9 mouse cellular contexts compared by ENCODE assay signal in the genomic region with DNA sequence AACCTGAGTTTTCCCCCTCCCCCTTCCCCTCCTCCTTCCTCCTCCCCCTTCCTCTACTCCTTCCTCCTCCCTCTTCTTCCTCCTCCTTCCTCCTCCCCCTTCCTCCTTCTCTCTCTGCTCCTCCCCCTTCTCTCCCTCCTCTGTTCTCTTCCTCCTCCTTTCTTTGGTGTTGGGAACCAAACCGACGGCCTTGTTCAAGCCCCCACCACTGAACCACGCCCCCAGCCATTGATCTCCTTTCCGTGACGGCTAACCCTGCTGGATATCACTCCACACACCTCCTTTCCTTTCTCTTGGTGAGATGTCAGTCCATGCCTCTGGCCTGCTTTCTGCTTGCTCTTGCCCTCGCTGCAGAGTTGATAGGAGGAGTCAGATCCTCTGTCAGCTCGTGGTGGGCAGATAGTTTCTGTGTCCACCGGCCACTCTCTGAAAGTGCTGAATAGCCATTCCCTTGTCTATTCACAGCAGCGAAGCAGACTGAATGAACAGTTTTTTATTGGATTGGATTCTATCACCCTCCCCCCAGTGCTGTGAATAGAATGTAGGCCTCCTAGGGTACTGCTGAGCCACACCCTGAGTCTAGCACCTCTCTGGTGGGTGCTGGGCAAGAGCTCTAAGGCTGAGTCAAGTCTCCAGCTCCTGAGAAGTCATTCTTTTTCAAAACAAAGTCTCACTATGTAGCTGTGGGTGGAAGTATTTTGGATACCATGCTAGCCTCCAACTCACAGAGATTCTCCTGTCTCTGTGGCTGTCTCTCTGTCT. TPM values are rescaled to one million over a fixed set of nuclear protein-coding genes. Genes with fewer than 3 reads are reported as not detected.
DNase-seq lines count a peak whose midpoint lies in the region; ATAC-seq and TF ChIP-seq lines count a peak whose summit lies in the region.
"Had no signal": no experiment of that assay in that cellular context is flagged by ENCODE, and none has a peak within 500 bp of the region (broad histone marks: within the 10 kb centered on the region; RNA-seq: fewer than 3 reads in every experiment).

TSS of gene Tmem40 (minus strand) at position 416 of the 762 bp plus-strand sequence.

- no peaks in the 10 kb centered on the region for H3K36me3 ChIP-seq in E14TG2a.4 (ENCODE audit: insufficient read depth, low read length)
- H3K36me3 ChIP-seq in liver, embryonic 16.5 days (ENCODE audit: control insufficient read depth, insufficient read depth), result no peaks in the 10 kb centered on the region
- no peaks in the 10 kb centered on the region for H3K36me3 ChIP-seq in stomach, embryonic 15.5 days

- H3K4me2 ChIP-seq in liver, embryonic 16.5 days (ENCODE audit: low read depth, low read length), result peak within 1 kb of the TSS; percentile 1; the same call in 1 of the 2 replicates
- H3K4me2 ChIP-seq in stomach, embryonic 15.5 days, result peak within 1 kb of the TSS; percentile 36

- no peaks in the 10 kb centered on the region for H3K27me3 ChIP-seq in E14TG2a.4 (ENCODE audit: insufficient read depth, low read length)
- no peaks in the 10 kb centered on the region for H3K27me3 ChIP-seq in liver, embryonic 16.5 days (ENCODE audit: control insufficient read depth, insufficient read depth, low read depth, low read length)
- no peaks in the 10 kb centered on the region for H3K27me3 ChIP-seq in stomach, embryonic 15.5 days (replicated peaks)
- H3K27me3 ChIP-seq: Patski had no signal

- TF ChIP-seq POLR2A in embryonic fibroblast, embryonic 13.5 days (IDR thresholded peaks at IDR 0.05; ENCODE audit: low read depth, low read length), result no peak

- peak within 1 kb of the TSS; percentile 62 for H3K27ac ChIP-seq in embryonic fibroblast, embryonic 13.5 days (ENCODE audit: insufficient read depth, low read length)
- peak within 1 kb of the TSS; percentile 1 for H3K27ac ChIP-seq in liver, embryonic 16.5 days (ENCODE audit: low read length)
- peak within 1 kb of the TSS; percentile 73 for H3K27ac ChIP-seq in stomach, embryonic 15.5 days

- TF ChIP-seq CTCF in E14TG2a.4 (conservative IDR thresholded peaks at IDR 0.05; ENCODE audit: low read length), result no peak
- TF ChIP-seq CTCF in embryonic fibroblast, embryonic 13.5 days (IDR thresholded peaks at IDR 0.05; ENCODE audit: borderline replicate concordance, insufficient read depth, low read length), result no peak

- peaks cover 86% of the 10 kb centered on the region for H3K4me1 ChIP-seq in E14TG2a.4 (replicated peaks; ENCODE audit: low read depth, low read length)
- peaks cover 8% of the 10 kb centered on the region for H3K4me1 ChIP-seq in embryonic fibroblast, embryonic 13.5 days (ENCODE audit: control insufficient read depth, insufficient read depth, low read length)
- H3K4me1 ChIP-seq in liver, embryonic 16.5 days (ENCODE audit: control insufficient read depth, low read depth, low read length), result peaks cover 35% of the 10 kb centered on the region
- peaks cover 24% of the 10 kb centered on the region for H3K4me1 ChIP-seq in stomach, embryonic 15.5 days

- H3K9ac ChIP-seq in liver, embryonic 16.5 days (ENCODE audit: low read depth, low read length), result no peak within 1 kb of the TSS; the same call in 1 of the 2 replicates
- no peak within 1 kb of the TSS for H3K9ac ChIP-seq in stomach, embryonic 15.5 days

- WGBS in liver, embryonic 16.5 days (ENCODE audit: insufficient replicate concordance), result 1% methylated on average over 9 of the region's 9 CpGs
- 3% methylated on average over 9 of the region's 9 CpGs for WGBS in stomach, embryonic 15.5 days

- ATAC-seq in liver, embryonic 16.5 days (ENCODE audit: low read depth), result 0 out of 2 replicates have a peak, but pooled peaks have one; percentile 2
- no peak for ATAC-seq in stomach, embryonic 15.5 days (ENCODE audit: insufficient read depth, low FRiP score, low read depth)
- ATAC-seq: Patski had no signal

- peak within 1 kb of the TSS; percentile 53 for H3K4me3 ChIP-seq in E14TG2a.4 (replicated peaks; ENCODE audit: low read length)
- no peak within 1 kb of the TSS for H3K4me3 ChIP-seq in embryonic fibroblast, embryonic 13.5 days (ENCODE audit: insufficient read depth, low read length)
- no peak within 1 kb of the TSS for H3K4me3 ChIP-seq in liver, embryonic 16.5 days (ENCODE audit: low read depth, low read length)
- H3K4me3 ChIP-seq in stomach, embryonic 15.5 days (replicated peaks), result no peak within 1 kb of the TSS

- peak in 1 of 2 experiments; percentile 33 for DNase-seq in frontal cortex, adult 2 months (ENCODE audit: extremely low spot score in 1 of 2, low spot score in 1 of 2)
- DNase-seq in frontal cortex, postnatal 10 days (ENCODE audit: low spot score in 2 of 2), result no peak
- DNase-seq in adrenal gland, postnatal 36 days, result no peak
- DNase-seq in layer of hippocampus, postnatal 10 days (ENCODE audit: low spot score in 2 of 2), result no peak

- H3K9me3 ChIP-seq in E14TG2a.4 (ENCODE audit: low read length), result no peaks in the 10 kb centered on the region
- no peaks in the 10 kb centered on the region for H3K9me3 ChIP-seq in liver, embryonic 16.5 days (replicated peaks; ENCODE audit: control insufficient read depth, low read length)
- no peaks in the 10 kb centered on the region for H3K9me3 ChIP-seq in stomach, embryonic 15.5 days

RNA-seq across cellular contexts. Expression of gene Tmem40, which starts in this region (rescaled TPM):
- polyA plus RNA-seq in frontal cortex, adult 2 months (2012; rRNA removed), result 15.3 and 24.4 TPM in 2 replicates
- 1.6 and 2.0 TPM in 2 replicates for polyA plus RNA-seq in embryonic fibroblast, embryonic 13.5 days (2011; ENCODE audit: insufficient read length, low read depth, missing spikeins)
- polyA plus RNA-seq in liver, embryonic 16.5 days (2015; fragmentation: Nextera tagmentation; extraction: Ambion mirVana), result 28.8 and 29.0 TPM in 2 replicates
- polyA plus RNA-seq in stomach, embryonic 15.5 days (2015; fragmentation: Nextera tagmentation; extraction: Ambion mirVana), result 8.2 and 14.9 TPM in 2 replicates
- under 1 TPM in 1 of 2 experiments, not detected in 1; 0.33 TPM for total RNA-seq in adrenal gland, postnatal 36 days (2021)
- under 1 TPM; 0.38 to 0.87 TPM for total RNA-seq in layer of hippocampus, postnatal 10 days (2021)
- polyA plus RNA-seq: Patski had no signal

Comparison
In these comparisons a context has a peak if more than half of its experiments do, and no peak if none do; other contexts are left out.
1. H3K27ac ChIP-seq: peak in every context shown above with its lines; median percentile 73 in stomach, embryonic 15.5 days; 62 in embryonic fibroblast, embryonic 13.5 days; 1 in liver, embryonic 16.5 days.